In the genomic region with DNA sequence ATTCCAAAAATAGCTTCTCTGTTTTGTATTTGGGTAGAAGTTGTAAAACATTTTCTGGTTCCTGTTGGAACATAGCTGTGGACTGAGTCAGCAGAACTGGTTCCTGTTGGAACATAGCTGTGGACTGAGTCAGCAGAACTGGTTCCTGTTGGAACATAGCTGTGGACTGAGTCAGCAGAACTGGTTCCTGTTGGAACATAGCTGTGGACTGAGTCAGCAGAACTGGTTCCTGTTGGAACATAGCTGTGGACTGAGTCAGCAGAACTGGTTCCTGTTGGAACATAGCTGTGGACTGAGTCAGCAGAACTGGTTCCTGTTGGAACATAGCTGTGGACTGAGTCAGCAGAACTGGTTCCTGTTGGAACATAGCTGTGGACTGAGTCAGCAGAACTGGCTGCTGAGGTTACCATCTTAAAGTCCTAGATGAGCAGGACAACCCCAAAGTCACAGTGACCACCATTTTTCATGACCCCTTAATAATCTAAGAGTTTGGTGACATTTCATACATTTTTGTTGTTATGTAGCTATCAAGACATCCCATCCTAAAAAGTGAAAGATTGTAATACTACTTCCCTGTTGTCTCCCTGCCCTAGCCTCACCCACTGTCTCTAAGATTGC, we compare ENCODE assay signal across 6 mouse cellular contexts. TPM values are rescaled to one million over a fixed set of nuclear protein-coding genes. Genes with fewer than 3 reads are reported as not detected.
DNase-seq lines count a peak whose midpoint lies in the region; ATAC-seq and TF ChIP-seq lines count a peak whose summit lies in the region.
"Not testable (repeated sequence)": the region's sequence is repeated elsewhere in the genome, so short reads cannot be mapped to it uniquely, and the experiment has no call there.

No protein-coding gene starts in this region.

- not testable (repeated sequence) for H3K4me1 ChIP-seq in MEL (ENCODE audit: control insufficient read depth in 1 of 2, insufficient read depth in 2 of 2, low read length in 2 of 2); embryonic fibroblast, embryonic 13.5 days (ENCODE audit: control insufficient read depth, insufficient read depth, low read length); liver, postnatal 0 days (ENCODE audit: insufficient read depth)
- peaks cover 9 to 11% of the 10 kb centered on the region in 2 experiments for H3K4me1 ChIP-seq in liver, embryonic 14.5 days (replicated peaks; ENCODE audit: control insufficient read depth in 2 of 2, insufficient read depth in 2 of 2, low read length in 1 of 2)

- DNase-seq in 416B (ENCODE audit: low read depth), result peak; percentile 39
- DNase-seq in MEL (ENCODE audit: low read depth, low spot score), result peak; percentile 28
- not testable (repeated sequence) for DNase-seq in liver, embryonic 14.5 days (ENCODE audit: low read depth in 3 of 3, low spot score in 3 of 3); liver, postnatal 0 days

- TF ChIP-seq RAD21 in MEL (IDR thresholded peaks at IDR 0.05; ENCODE audit: low read depth, low read length), result not testable (repeated sequence)

- TF ChIP-seq POLR2A in MEL (IDR thresholded peaks at IDR 0.05; ENCODE audit: control insufficient read depth in 1 of 2, insufficient read depth in 1 of 2, low read depth in 1 of 2, low read length in 2 of 2, poor library complexity in 1 of 2); embryonic fibroblast, embryonic 13.5 days (IDR thresholded peaks at IDR 0.05; ENCODE audit: low read depth, low read length): not testable (repeated sequence)

- peak; percentile 52; the same call in 1 of the 2 replicates for ATAC-seq in granulocyte monocyte progenitor cell, adult 5-6 weeks (replicated peaks; ENCODE audit: poor library complexity, severe bottlenecking)
- ATAC-seq in liver, embryonic 14.5 days (ENCODE audit: insufficient read depth), result not testable (repeated sequence)
- ATAC-seq in liver, postnatal 0 days, result 0 out of 2 replicates have a peak, but pooled peaks have one; percentile 21

- TF ChIP-seq CTCF in MEL (IDR thresholded peaks at IDR 0.05 in 2 of 3, conservative IDR thresholded peaks at IDR 0.05 in 1 of 3; ENCODE audit: control insufficient read depth in 1 of 3, insufficient read depth in 1 of 3, low read depth in 2 of 3, low read length in 3 of 3, poor library complexity in 1 of 3, severe bottlenecking in 1 of 3); embryonic fibroblast, embryonic 13.5 days (IDR thresholded peaks at IDR 0.05; ENCODE audit: borderline replicate concordance, insufficient read depth, low read length); liver, embryonic 14.5 days (IDR thresholded peaks at IDR 0.05; ENCODE audit: low read depth); liver, postnatal 0 days (IDR thresholded peaks at IDR 0.05; ENCODE audit: low read depth): not testable (repeated sequence)

- TF ChIP-seq EP300 in MEL (IDR thresholded peaks at IDR 0.05; ENCODE audit: low read depth in 1 of 2, low read length in 2 of 2); liver, postnatal 0 days (IDR thresholded peaks at IDR 0.05; ENCODE audit: low read depth): not testable (repeated sequence)
- TF ChIP-seq EP300 in liver, embryonic 14.5 days (IDR thresholded peaks at IDR 0.05; ENCODE audit: low read depth), result 0 out of 2 replicates have a peak, but pooled peaks have one; percentile 12

- not testable (repeated sequence) for H3K4me2 ChIP-seq in liver, embryonic 14.5 days (ENCODE audit: low read depth); liver, postnatal 0 days (ENCODE audit: low read depth, low read length)

- H3K4me3 ChIP-seq in MEL (ENCODE audit: control insufficient read depth in 1 of 2, insufficient read depth in 1 of 2, low read depth in 2 of 2, low read length in 2 of 2); embryonic fibroblast, embryonic 13.5 days (ENCODE audit: insufficient read depth, low read length); liver, embryonic 14.5 days (ENCODE audit: insufficient read depth in 1 of 2, low read depth in 2 of 2, low read length in 2 of 2); liver, postnatal 0 days (ENCODE audit: low read depth, low read length): not testable (repeated sequence)

- H3K9ac ChIP-seq in MEL (ENCODE audit: control insufficient read depth, low read depth, low read length, poor library complexity, severe bottlenecking); liver, embryonic 14.5 days (replicated peaks); liver, postnatal 0 days (replicated peaks): not testable (repeated sequence)

- peak overlapping the region; percentile 16; the same call in 1 of the 2 replicates for H3K27ac ChIP-seq in MEL (ENCODE audit: control insufficient read depth, low read depth, low read length)
- H3K27ac ChIP-seq in embryonic fibroblast, embryonic 13.5 days (ENCODE audit: insufficient read depth, low read length), result peak overlapping the region; percentile 65; the same call in 1 of the 2 replicates
- peak overlapping the region; percentile 87 for H3K27ac ChIP-seq in liver, embryonic 14.5 days
- H3K27ac ChIP-seq in liver, postnatal 0 days (ENCODE audit: low read depth), result peak overlapping the region; percentile 83

- H3K9me3 ChIP-seq in MEL (replicated peaks; ENCODE audit: insufficient read depth, low read length); liver, embryonic 14.5 days (ENCODE audit: control insufficient read depth, low read length); liver, postnatal 0 days (ENCODE audit: low read length): not testable (repeated sequence)

- not testable (repeated sequence) for H3K79me2 ChIP-seq in MEL (ENCODE audit: control insufficient read depth, insufficient read depth, low read length, poor library complexity)

- H3K27me3 ChIP-seq in MEL (ENCODE audit: control insufficient read depth in 1 of 2, insufficient read depth in 2 of 2, low read length in 2 of 2); liver, embryonic 14.5 days (ENCODE audit: control insufficient read depth, insufficient read depth, low read length); liver, postnatal 0 days (ENCODE audit: insufficient read depth, low read length): not testable (repeated sequence)

- peaks cover 4 to 13% of the 10 kb centered on the region in 2 experiments for H3K36me3 ChIP-seq in MEL (ENCODE audit: control insufficient read depth in 1 of 2, insufficient read depth in 2 of 2, low read length in 2 of 2)
- H3K36me3 ChIP-seq in liver, embryonic 14.5 days (replicated peaks; ENCODE audit: control insufficient read depth, insufficient read depth, low read depth), result peaks cover 19% of the 10 kb centered on the region
- H3K36me3 ChIP-seq in liver, postnatal 0 days (replicated peaks; ENCODE audit: insufficient read depth, low read length), result peaks cover 27% of the 10 kb centered on the region

TF ChIP-seq in MEL, 35 proteins besides CTCF, POLR2A, EP300 and RAD21:
- TF ChIP-seq MAFK (IDR thresholded peaks at IDR 0.05; ENCODE audit: borderline replicate concordance, low read depth, low read length), result peak; percentile 74

RNA-seq across cellular contexts. Expression of a gene that starts 48.4 kb away (rescaled TPM):
- total RNA-seq in MEL (2012; rRNA removed), result 7.7 and 8.1 TPM in 2 replicates
- polyA plus RNA-seq in MEL (2012; ENCODE audit: insufficient read depth in 1 of 2, insufficient read length in 2 of 2, low read depth in 1 of 2, low replicate concordance in 2 of 2, missing spikeins in 1 of 2), result 10 to 100 TPM in 1 of 2 experiments, not detected in 1; 15.0 TPM
- 22.7 and 33.2 TPM in 2 replicates for polyA plus RNA-seq in embryonic fibroblast, embryonic 13.5 days (2011; ENCODE audit: insufficient read length, low read depth, missing spikeins)
- 26.1 and 41.5 TPM in 2 replicates for total RNA-seq in granulocyte monocyte progenitor cell, adult 5-6 weeks (2014; fragmentation: Nextera tagmentation)
- 19.7 and 27.7 TPM in 2 replicates for total RNA-seq in granulocyte monocyte progenitor cell, adult 5-6 weeks (2017)
- 6.9 and 8.7 TPM in 2 replicates for polyA plus RNA-seq in liver, embryonic 14.5 days (2012; rRNA removed)
- polyA plus RNA-seq in liver, embryonic 14.5 days (2014; fragmentation: Nextera tagmentation; extraction: Ambion mirVana), result 15.5 and 16.9 TPM in 2 replicates
- polyA plus RNA-seq in liver, postnatal 0 days (2015; fragmentation: Nextera tagmentation; extraction: Ambion mirVana), result 7.4 and 10.6 TPM in 2 replicates

RNA-seq across cellular contexts. Expression of a gene that starts 58.9 kb away (rescaled TPM):
- total RNA-seq in MEL (2012; rRNA removed), result 28.7 and 32.3 TPM in 2 replicates
- polyA plus RNA-seq in MEL (2012; ENCODE audit: insufficient read depth in 1 of 2, insufficient read length in 2 of 2, low read depth in 1 of 2, low replicate concordance in 2 of 2, missing spikeins in 1 of 2), result 10 to 100 TPM; 16.5 to 48.5 TPM
- 13.6 and 15.1 TPM in 2 replicates for polyA plus RNA-seq in embryonic fibroblast, embryonic 13.5 days (2011; ENCODE audit: insufficient read length, low read depth, missing spikeins)
- 24.1 and 26.0 TPM in 2 replicates for total RNA-seq in granulocyte monocyte progenitor cell, adult 5-6 weeks (2014; fragmentation: Nextera tagmentation)
- total RNA-seq in granulocyte monocyte progenitor cell, adult 5-6 weeks (2017), result 38.0 and 49.4 TPM in 2 replicates
- polyA plus RNA-seq in liver, embryonic 14.5 days (2012; rRNA removed), result 3.2 and 6.1 TPM in 2 replicates
- 16.1 and 17.7 TPM in 2 replicates for polyA plus RNA-seq in liver, embryonic 14.5 days (2014; fragmentation: Nextera tagmentation; extraction: Ambion mirVana)
- polyA plus RNA-seq in liver, postnatal 0 days (2015; fragmentation: Nextera tagmentation; extraction: Ambion mirVana), result 15.2 and 15.7 TPM in 2 replicates

Comparison
In these comparisons a context has a peak if more than half of its experiments do, and no peak if none do; other contexts are left out.
1. H3K27ac ChIP-seq: peak in every context shown above with its lines; median percentile 87 in liver, embryonic 14.5 days; 83 in liver, postnatal 0 days; 65 in embryonic fibroblast, embryonic 13.5 days; 16 in MEL.